Mouse (Mus musculus) limb, embryonic 14.5 days (tissue): ENCODE results near the gene Col17a1. TPM values are rescaled to one million over a fixed set of nuclear protein-coding genes. Genes with fewer than 3 reads are reported as not detected.

Experiments
- ATAC-seq: fragments of 200-750 bp; cut with Nextera tagmentation; 2 replicates; pipeline ENCODE4 v1.8.0; 2017; ENCODE audit warnings: low read depth, moderate number of reproducible peaks, moderate TSS enrichment; ENCODE audit not compliant: low FRiP score
- DNase-seq: peaks from one replicate; pipeline ENCODE4 v3.0.0-alpha.2; 2015; ENCODE audit warnings: low spot score
- H3K27ac ChIP-seq: fragments of 300-500 bp; sonication (generic); replicated peaks from 2 replicates; pipeline ENCODE4 v1.5.1; 2014; ENCODE audit warnings: low read depth, mild to moderate bottlenecking, low read length, moderate library complexity, mixed read lengths
- H3K27me3 ChIP-seq: fragments of 300-500 bp; sonication (generic); 2 replicates; pipeline ENCODE4 v1.6.1; 2014; ENCODE audit warnings: low read length, mixed read lengths; ENCODE audit not compliant: control insufficient read depth, insufficient read depth
- H3K36me3 ChIP-seq: fragments of 300-500 bp; sonication (generic); 2 replicates; pipeline ENCODE4 v1.6.1; 2014; ENCODE audit warnings: mild to moderate bottlenecking, low read length, moderate library complexity, mixed read lengths; ENCODE audit not compliant: control insufficient read depth, insufficient read depth
- H3K4me1 ChIP-seq: fragments of 300-500 bp; sonication (generic); 2 replicates; pipeline ENCODE4 v1.6.1; 2014; ENCODE audit warnings: antibody characterized with exemption, low read length, mixed read lengths; ENCODE audit not compliant: control insufficient read depth, insufficient read depth
- H3K4me2 ChIP-seq: fragments of 300-500 bp; sonication (generic); replicated peaks from 2 replicates; pipeline ENCODE4 v1.6.1; 2014; ENCODE audit warnings: low read depth, mild to moderate bottlenecking, low read length, moderate library complexity; ENCODE audit not compliant: severe bottlenecking
- H3K4me3 ChIP-seq: fragments of 300-500 bp; sonication (generic); replicated peaks from 2 replicates; pipeline ENCODE4 v1.5.1; 2014; ENCODE audit warnings: low read length
- H3K9ac ChIP-seq: fragments of 300-500 bp; sonication (generic); 2 replicates; pipeline ENCODE4 v1.6.1; 2014; ENCODE audit warnings: mild to moderate bottlenecking, low read depth, low read length, moderate library complexity; ENCODE audit not compliant: severe bottlenecking
- H3K9me3 ChIP-seq: fragments of 300-500 bp; sonication (generic); 2 replicates; pipeline ENCODE4 v1.6.1; 2016; ENCODE audit warnings: low read length; ENCODE audit not compliant: control insufficient read depth
- POLR2A ChIP-seq: fragments of 200-500 bp; IDR thresholded peaks from 2 replicates; pipeline ENCODE4 v1.8.0; 2012; ENCODE audit warnings: inconsistent platforms, mild to moderate bottlenecking, moderate library complexity, borderline replicate concordance; ENCODE audit not compliant: insufficient read depth, insufficient read length; ENCODE audit errors: extremely low read depth
- WGBS: fragments of 180-500 bp; shearing (Covaris S2); extraction: QIAGEN DNeasy Blood & Tissue Kit; methylation state at CpG from one replicate; pipeline ENCODE4 v1.1.7; 2014; 5-methylcytosine and 5-hydroxymethylcytosine counted together
- polyA plus RNA-seq, 2 experiments: library from polyadenylated mRNA; depleted of rRNA in 1 of 2; stranded (reverse) in 1 of 2; unstranded in 1 of 2; fragments of >200 nt; fragmentation: Nextera tagmentation in 1 of 2; extraction: Ambion mirVana in 1 of 2; gene quantifications; 2 replicates each; pipeline versions ENCODE4 v1.2.1 to v1.2.3; 2012 to 2014

Col17a1 gene
- polyA plus RNA-seq, 2 experiments = 31.1 to 35.3 TPM

- Histone ChIP-seq H3K9ac (no peak overlapping the region), H3K4me2 (no peak overlapping the region), H3K27ac (no peak overlapping the region), H3K4me1 (no peaks in the 10 kb centered on the region), H3K36me3 (peaks cover 40% of the 10 kb centered on the region), H3K9me3 (no peaks in the 10 kb centered on the region), H3K27me3 (no peaks in the 10 kb centered on the region), H3K4me3 (no peak overlapping the region)
- no peak for DNase-seq
- 91% methylated on average over 6 of the region's 6 CpGs for WGBS
- no peak for TF ChIP-seq POLR2A
- no peak for ATAC-seq
Observed at GRCm38 (mm10) chr19:47645583-47645982, 46.3 kb downstream of the Col17a1 start.

- no peaks in the 10 kb centered on the region for H3K27me3 ChIP-seq
- DNase-seq = no peak
- no peak for ATAC-seq
Observed at GRCm38 (mm10) chr19:47643910-47644309, 48.0 kb downstream of the Col17a1 start.

GRCm38 (mm10) chr19:47635380-47635779, 56.5 kb downstream of the Col17a1 start:
- WGBS = 89% methylated on average over 4 of the region's 4 CpGs
- Histone ChIP-seq H3K27ac (no peak overlapping the region), H3K4me2 (no peak overlapping the region), H3K9ac (no peak overlapping the region), H3K27me3 (no peaks in the 10 kb centered on the region), H3K4me1 (no peaks in the 10 kb centered on the region), H3K36me3 (peaks cover 39% of the 10 kb centered on the region), H3K4me3 (no peak overlapping the region), H3K9me3 (no peaks in the 10 kb centered on the region)
- DNase-seq (no peak), ATAC-seq (no peak)
- no peak for TF ChIP-seq POLR2A

More at GRCm38 (mm10) chr19:47643910-47644309, 48.0 kb downstream of the Col17a1 start:
- 76% methylated on average over 2 of the region's 2 CpGs for WGBS
- Histone ChIP-seq H3K36me3 (peaks cover 56% of the 10 kb centered on the region), H3K4me1 (no peaks in the 10 kb centered on the region), H3K9me3 (no peaks in the 10 kb centered on the region), H3K27ac (no peak overlapping the region), H3K4me3 (no peak overlapping the region), H3K4me2 (no peak overlapping the region), H3K9ac (no peak overlapping the region)
- no peak for TF ChIP-seq POLR2A

GRCm38 (mm10) chr19:47631799-47632198, 60.1 kb downstream of the Col17a1 start:
- Histone ChIP-seq H3K4me2 (no peak overlapping the region), H3K4me3 (no peak overlapping the region), H3K36me3 (peaks cover 19% of the 10 kb centered on the region; the same call in 1 of the 2 replicates), H3K9me3 (no peaks in the 10 kb centered on the region), H3K9ac (no peak overlapping the region), H3K4me1 (no peaks in the 10 kb centered on the region), H3K27ac (no peak overlapping the region), H3K27me3 (no peaks in the 10 kb centered on the region)
- DNase-seq (no peak), ATAC-seq (no peak)
- TF ChIP-seq POLR2A = no peak
- WGBS = 94% methylated on average over 5 of the region's 5 CpGs

- DNase-seq (no peak), ATAC-seq (no peak)
- no peaks in the 10 kb centered on the region for H3K27me3 ChIP-seq
- no peaks in the 10 kb centered on the region for H3K9me3 ChIP-seq
- no peak overlapping the region for H3K9ac ChIP-seq
- no peaks in the 10 kb centered on the region for H3K4me1 ChIP-seq
- H3K4me3 ChIP-seq = no peak overlapping the region
- H3K27ac ChIP-seq = no peak overlapping the region
- peaks cover 17% of the 10 kb centered on the region for H3K36me3 ChIP-seq
- WGBS = 80% methylated on average over 5 of the region's 5 CpGs
- H3K4me2 ChIP-seq = no peak overlapping the region
- no peak for TF ChIP-seq POLR2A
Observed at GRCm38 (mm10) chr19:47630381-47630780, 61.5 kb downstream of the Col17a1 start.

- Histone ChIP-seq H3K4me1 (no peaks in the 10 kb centered on the region), H3K4me3 (no peak overlapping the region), H3K36me3 (peaks cover 24% of the 10 kb centered on the region), H3K9me3 (no peaks in the 10 kb centered on the region), H3K4me2 (no peak overlapping the region), H3K27me3 (no peaks in the 10 kb centered on the region), H3K27ac (no peak overlapping the region), H3K9ac (no peak overlapping the region)
- ATAC-seq (no peak), DNase-seq (no peak)
- WGBS = 68% methylated on average over 5 of the region's 5 CpGs
- TF ChIP-seq POLR2A = no peak
Observed at GRCm38 (mm10) chr19:47629068-47629467, 62.8 kb downstream of the Col17a1 start.
